Mouse (Mus musculus): ENCODE measurements around the gene Mfsd12. TPM values are rescaled to one million over a fixed set of nuclear protein-coding genes. Genes with fewer than 3 reads are reported as not detected.

Mfsd12 gene
- polyA plus RNA-seq, 1 experiment: 33.1 TPM

GRCm38 (mm10) chr10:81377793-81378552 is 20.7 kb downstream of the Mfsd12 start, which contains the start of gene Fzr1:
Fzr1 (minus strand) TSS chr10:81378516.
- Histone ChIP-seq H3K4me1 (ENCODE audit: control insufficient read depth, insufficient read depth, low read length) (peaks cover 10% of the 10 kb centered on the region), H3K27me3 (ENCODE audit: control insufficient read depth, insufficient read depth, low read length) (no peaks in the 10 kb centered on the region)

DNA sequence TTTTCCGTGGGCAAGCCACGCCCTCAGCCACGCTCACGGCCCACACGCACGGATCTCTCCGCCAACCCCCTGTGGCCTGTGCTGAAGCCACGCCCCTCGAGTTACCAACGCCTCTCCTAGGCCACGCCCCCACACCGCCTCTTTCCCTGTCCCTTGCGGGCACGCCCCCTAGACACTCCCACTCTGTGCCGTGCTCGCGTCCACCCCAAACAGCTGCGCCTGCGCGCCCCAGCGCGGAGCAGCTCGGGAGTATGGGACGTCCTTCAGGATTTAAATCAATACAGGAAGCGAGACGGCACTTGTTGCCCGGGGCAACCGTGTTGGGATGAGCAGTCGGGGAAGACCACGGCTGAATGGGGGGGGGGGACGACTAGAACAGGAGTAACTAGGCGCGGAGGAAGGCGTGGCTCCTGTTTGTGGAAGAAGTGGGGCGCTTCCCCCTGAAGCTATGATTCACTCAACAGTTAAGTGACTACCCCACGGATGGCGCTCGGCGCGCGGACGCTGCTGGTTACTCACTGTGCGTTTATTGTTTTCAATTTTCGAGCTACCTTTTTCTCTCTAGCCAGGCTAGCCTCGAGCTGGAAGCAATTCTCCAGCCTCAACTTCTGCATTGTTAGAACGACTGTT is 21.4 kb downstream of the Mfsd12 start:
- no peaks in the 10 kb centered on the region for H3K27me3 ChIP-seq (ENCODE audit: control insufficient read depth, insufficient read depth, low read length)
- TF ChIP-seq CTCF (IDR thresholded peaks at IDR 0.05; ENCODE audit: control insufficient read depth, insufficient read depth, insufficient replicate concordance, low read depth, low read length): no peak
- TF ChIP-seq POLR2A (IDR thresholded peaks at IDR 0.05; ENCODE audit: control insufficient read depth, low read depth, low read length): peak; percentile 54

More at GRCm38 (mm10) chr10:81377793-81378552, 20.7 kb downstream of the Mfsd12 start, which contains the start of gene Fzr1:
- Histone ChIP-seq H3K36me3 (ENCODE audit: control insufficient read depth, insufficient read depth, low read length) (no peaks in the 10 kb centered on the region), H3K4me3 (ENCODE audit: control insufficient read depth, low read depth, low read length) (peak within 1 kb of the TSS; percentile 84), H3K27ac (ENCODE audit: control insufficient read depth, insufficient read depth, low read depth, low read length) (peak within 1 kb of the TSS; percentile 90)
- TF ChIP-seq CTCF (IDR thresholded peaks at IDR 0.05; ENCODE audit: control insufficient read depth, insufficient read depth, insufficient replicate concordance, low read depth, low read length) (no peak), POLR2A (IDR thresholded peaks at IDR 0.05; ENCODE audit: control insufficient read depth, low read depth, low read length) (peak; percentile 72)

DNA sequence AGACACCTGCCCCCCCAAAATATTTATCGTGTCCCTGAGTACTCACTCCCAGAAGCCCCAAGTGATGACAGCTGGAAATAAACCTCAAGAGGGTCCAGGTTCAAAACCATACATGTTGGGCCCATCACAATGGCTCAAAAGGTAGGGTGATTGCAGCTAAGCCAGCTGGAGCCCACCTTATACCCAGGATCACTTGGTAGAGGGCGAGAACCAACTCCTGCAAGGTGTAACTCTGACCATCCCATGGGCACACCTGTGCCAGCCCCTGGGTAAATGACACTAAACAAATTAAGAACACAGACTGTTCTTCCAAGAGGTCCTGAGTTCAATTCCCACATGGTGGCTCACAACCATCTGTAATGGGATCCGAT is 21.9 kb downstream of the Mfsd12 start:
- no peaks in the 10 kb centered on the region for H3K36me3 ChIP-seq (ENCODE audit: control insufficient read depth, insufficient read depth, low read length)
- H3K4me3 ChIP-seq (ENCODE audit: control insufficient read depth, low read depth, low read length): peak overlapping the region; percentile 84
- TF ChIP-seq CTCF (IDR thresholded peaks at IDR 0.05; ENCODE audit: control insufficient read depth, insufficient read depth, insufficient replicate concordance, low read depth, low read length): no peak
- TF ChIP-seq POLR2A (IDR thresholded peaks at IDR 0.05; ENCODE audit: control insufficient read depth, low read depth, low read length): no peak
- H3K27ac ChIP-seq (ENCODE audit: control insufficient read depth, insufficient read depth, low read depth, low read length): peak overlapping the region; percentile 90
- no peaks in the 10 kb centered on the region for H3K27me3 ChIP-seq (ENCODE audit: control insufficient read depth, insufficient read depth, low read length)
- H3K4me1 ChIP-seq (ENCODE audit: control insufficient read depth, insufficient read depth, low read length): peaks cover 10% of the 10 kb centered on the region

More for the DNA sequence above, 21.4 kb downstream of the Mfsd12 start:
- peak overlapping the region; percentile 84 for H3K4me3 ChIP-seq (ENCODE audit: control insufficient read depth, low read depth, low read length)
- peak overlapping the region; percentile 90 for H3K27ac ChIP-seq (ENCODE audit: control insufficient read depth, insufficient read depth, low read depth, low read length)
- H3K36me3 ChIP-seq (ENCODE audit: control insufficient read depth, insufficient read depth, low read length): no peaks in the 10 kb centered on the region
- H3K4me1 ChIP-seq (ENCODE audit: control insufficient read depth, insufficient read depth, low read length): peaks cover 10% of the 10 kb centered on the region

DNA sequence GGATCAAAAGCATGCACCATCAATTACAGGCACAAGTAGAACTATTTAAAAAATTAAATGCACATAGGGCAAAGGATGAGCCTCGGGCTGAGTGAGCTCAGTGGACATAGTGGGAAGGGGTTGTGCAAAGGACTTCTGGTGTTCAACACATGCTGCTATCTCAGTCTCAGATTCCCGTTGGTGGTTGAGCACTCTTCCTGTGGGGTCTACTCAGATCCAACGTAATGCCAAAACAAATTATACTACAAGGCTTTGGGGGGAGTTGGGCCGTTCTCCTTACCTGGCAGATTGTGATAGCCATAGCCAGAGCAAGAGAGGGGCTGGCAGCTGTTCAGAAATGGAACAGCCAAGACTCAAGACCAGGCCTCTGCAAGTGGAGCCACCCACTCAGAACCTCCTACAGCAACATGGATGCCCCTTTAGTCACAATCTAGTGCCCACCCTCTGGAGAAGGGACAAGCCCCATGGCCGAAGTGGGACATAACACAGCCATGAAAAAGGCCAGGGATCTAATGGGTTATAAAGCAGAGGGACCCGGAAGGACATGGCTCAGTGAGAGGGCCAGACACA is 22.6 kb downstream of the Mfsd12 start:
- peak overlapping the region; percentile 51 for H3K4me3 ChIP-seq (ENCODE audit: control insufficient read depth, low read depth, low read length)
- H3K27ac ChIP-seq (ENCODE audit: control insufficient read depth, insufficient read depth, low read depth, low read length): no peak overlapping the region

GRCm38 (mm10) chr10:81382039-81382438 is 24.7 kb downstream of the Mfsd12 start:
- no peaks in the 10 kb centered on the region for H3K36me3 ChIP-seq (ENCODE audit: control insufficient read depth, insufficient read depth, low read length)
- H3K4me1 ChIP-seq (ENCODE audit: control insufficient read depth, insufficient read depth, low read length): peaks cover 23% of the 10 kb centered on the region
- no peak overlapping the region for H3K27ac ChIP-seq (ENCODE audit: control insufficient read depth, insufficient read depth, low read depth, low read length)
- no peaks in the 10 kb centered on the region for H3K27me3 ChIP-seq (ENCODE audit: control insufficient read depth, insufficient read depth, low read length)
- TF ChIP-seq CTCF (IDR thresholded peaks at IDR 0.05; ENCODE audit: control insufficient read depth, insufficient read depth, insufficient replicate concordance, low read depth, low read length) (no peak), POLR2A (IDR thresholded peaks at IDR 0.05; ENCODE audit: control insufficient read depth, low read depth, low read length) (no peak)
- no peak overlapping the region for H3K4me3 ChIP-seq (ENCODE audit: control insufficient read depth, low read depth, low read length)

More for the DNA sequence above, 22.6 kb downstream of the Mfsd12 start:
- no peak for TF ChIP-seq POLR2A (IDR thresholded peaks at IDR 0.05; ENCODE audit: control insufficient read depth, low read depth, low read length)
- TF ChIP-seq CTCF (IDR thresholded peaks at IDR 0.05; ENCODE audit: control insufficient read depth, insufficient read depth, insufficient replicate concordance, low read depth, low read length): no peak
- Histone ChIP-seq H3K4me1 (ENCODE audit: control insufficient read depth, insufficient read depth, low read length) (peaks cover 11% of the 10 kb centered on the region), H3K36me3 (ENCODE audit: control insufficient read depth, insufficient read depth, low read length) (no peaks in the 10 kb centered on the region), H3K27me3 (ENCODE audit: control insufficient read depth, insufficient read depth, low read length) (no peaks in the 10 kb centered on the region)

GRCm38 (mm10) chr10:81383802-81384604 is 26.7 kb downstream of the Mfsd12 start, which contains the start of the genes Dohh and Gm48551:
Dohh (plus strand) TSS chr10:81384428.
Gm48551 (plus strand) TSS chr10:81384466.
- Histone ChIP-seq H3K27ac (ENCODE audit: control insufficient read depth, insufficient read depth, low read depth, low read length) (peak within 1 kb of the TSS; percentile 82), H3K27me3 (ENCODE audit: control insufficient read depth, insufficient read depth, low read length) (no peaks in the 10 kb centered on the region), H3K4me1 (ENCODE audit: control insufficient read depth, insufficient read depth, low read length) (peaks cover 16% of the 10 kb centered on the region), H3K4me3 (ENCODE audit: control insufficient read depth, low read depth, low read length) (peak within 1 kb of the TSS; percentile 98), H3K36me3 (ENCODE audit: control insufficient read depth, insufficient read depth, low read length) (no peaks in the 10 kb centered on the region)
- TF ChIP-seq POLR2A (IDR thresholded peaks at IDR 0.05; ENCODE audit: control insufficient read depth, low read depth, low read length) (peak; percentile 98), CTCF (IDR thresholded peaks at IDR 0.05; ENCODE audit: control insufficient read depth, insufficient read depth, insufficient replicate concordance, low read depth, low read length) (no peak)
